Mouse (Mus musculus) ES-E14 (cell line): ENCODE measurements around the gene Mfsd5.

ENCODE experiments used
- MAFK ChIP-seq: IDR thresholded peaks from 2 replicates; pipeline ENCODE4 v1.6.1; 2014; ENCODE audit warnings: mild to moderate bottlenecking, low read depth, low read length, inconsistent platforms; ENCODE audit not compliant: insufficient read depth
- ZC3H11A ChIP-seq: IDR thresholded peaks from 2 replicates; pipeline ENCODE4 v1.6.1; 2012; ENCODE audit warnings: low read depth, mild to moderate bottlenecking, inconsistent platforms, low read length, borderline replicate concordance
- ZNF384 ChIP-seq: IDR thresholded peaks from 2 replicates; pipeline ENCODE4 v1.6.1; 2012; ENCODE audit warnings: low read depth, low read length, inconsistent platforms

GRCm38 (mm10) chr15:102245461-102245881 lies 33.8 kb upstream of the Mfsd5 start:
- TF ChIP-seq MAFK (no peak), ZNF384 (no peak), ZC3H11A (no peak)
